Mouse (Mus musculus) MEL (cell line): ENCODE results near the gene Spem1. TPM values are rescaled to one million over a fixed set of nuclear protein-coding genes. Genes with fewer than 3 reads are reported as not detected.
A peak's percentile ranks its signal among the peaks of the same experiment; 100 is the strongest.

Experiments
- DNase-seq: peaks from one replicate; pipeline ENCODE4 v3.0.0; 2011; ENCODE audit warnings: low read depth, low spot score
- H3K27ac ChIP-seq: 2 replicates; pipeline ENCODE4 v1.5.1; 2012; ENCODE audit warnings: low read depth, mild to moderate bottlenecking, control low read depth, low read length, moderate library complexity; ENCODE audit not compliant: control insufficient read depth
- H3K27me3 ChIP-seq, 2 experiments: fragments of 150-350 bp in 1 of 2; sonication (generic) in 1 of 2; 2 replicates each; pipeline ENCODE4 v1.6.1; 2012; ENCODE audit warnings: low read length in 2 of 2, mild to moderate bottlenecking in 2 of 2, improper control_type of control experiment in 1 of 2, moderate library complexity in 1 of 2; ENCODE audit not compliant: insufficient read depth in 2 of 2, control insufficient read depth in 1 of 2
- H3K36me3 ChIP-seq, 2 experiments: 2 replicates each; pipeline ENCODE4 v1.6.1; 2012 to 2014; ENCODE audit warnings: low read length in 2 of 2, improper control_type of control experiment in 1 of 2, inconsistent platforms in 1 of 2, mild to moderate bottlenecking in 1 of 2; ENCODE audit not compliant: insufficient read depth in 2 of 2, control insufficient read depth in 1 of 2
- H3K4me1 ChIP-seq, 2 experiments: fragments of 150-350 bp in 1 of 2; sonication (generic) in 1 of 2; 2 replicates each; pipeline ENCODE4 v1.6.1; 2012; ENCODE audit warnings: low read length in 2 of 2, improper control_type of control experiment in 1 of 2, mild to moderate bottlenecking in 1 of 2; ENCODE audit not compliant: insufficient read depth in 2 of 2, control insufficient read depth in 1 of 2
- H3K4me3 ChIP-seq, 2 experiments: fragments of 150-350 bp in 1 of 2; sonication (generic) in 1 of 2; 2 replicates each; pipeline ENCODE4 v1.5.1; 2012; ENCODE audit warnings: low read depth in 2 of 2, low read length in 2 of 2, mild to moderate bottlenecking in 2 of 2, moderate library complexity in 2 of 2, control low read depth in 1 of 2, improper control_type of control experiment in 1 of 2; ENCODE audit not compliant: control insufficient read depth in 1 of 2, insufficient read depth in 1 of 2
- H3K79me2 ChIP-seq: 2 replicates; pipeline ENCODE4 v1.6.1; 2012; ENCODE audit warnings: mild to moderate bottlenecking, low read length, moderate library complexity; ENCODE audit not compliant: control insufficient read depth, poor library complexity, insufficient read depth
- H3K9ac ChIP-seq: 2 replicates; pipeline ENCODE4 v1.6.1; 2012; ENCODE audit warnings: low read depth, mild to moderate bottlenecking, control low read depth, low read length, moderate library complexity; ENCODE audit not compliant: control insufficient read depth, poor library complexity, severe bottlenecking
- H3K9me3 ChIP-seq: fragments of 150-350 bp; sonication (generic); replicated peaks from 2 replicates; pipeline ENCODE4 v1.6.1; 2012; ENCODE audit warnings: mild to moderate bottlenecking, low read length, improper control_type of control experiment, moderate library complexity; ENCODE audit not compliant: insufficient read depth
- CHD2 ChIP-seq: IDR thresholded peaks from 2 replicates; pipeline ENCODE4 v1.6.1; 2011; ENCODE audit warnings: low read length, improper control_type of control experiment
- CTCF ChIP-seq, 3 experiments: IDR thresholded peaks in 2 of 3; conservative IDR thresholded peaks in 1 of 3; 2 replicates each; pipeline ENCODE4 v1.5.1; 2011 to 2012; ENCODE audit warnings: low read length in 3 of 3, low read depth in 2 of 3, mild to moderate bottlenecking in 2 of 3, improper control_type of control experiment in 1 of 3, inconsistent platforms in 1 of 3, mixed read lengths in 1 of 3, moderate library complexity in 1 of 3; ENCODE audit not compliant: control insufficient read depth in 1 of 3, insufficient read depth in 1 of 3, poor library complexity in 1 of 3, severe bottlenecking in 1 of 3
- E2F4 ChIP-seq: IDR thresholded peaks from 2 replicates; pipeline ENCODE4 v1.6.1; 2011; ENCODE audit warnings: low read depth, low read length, improper control_type of control experiment, borderline replicate concordance
- ETS1 ChIP-seq: IDR thresholded peaks from 2 replicates; pipeline ENCODE4 v1.6.1; 2012; ENCODE audit warnings: low read depth, mild to moderate bottlenecking, inconsistent platforms, low read length, improper control_type of control experiment, moderate library complexity
- GABPA ChIP-seq: IDR thresholded peaks from 2 replicates; pipeline ENCODE4 v1.6.1; 2012; ENCODE audit warnings: low read depth, mild to moderate bottlenecking, inconsistent platforms, low read length, improper control_type of control experiment, moderate library complexity
- GATA1 ChIP-seq: IDR thresholded peaks from 2 replicates; pipeline ENCODE4 v1.6.1; 2011; ENCODE audit warnings: low read depth, low read length, improper control_type of control experiment
- HCFC1 ChIP-seq: IDR thresholded peaks from 2 replicates; pipeline ENCODE4 v1.6.1; 2012; ENCODE audit warnings: low read depth, mild to moderate bottlenecking, inconsistent platforms, low read length, improper control_type of control experiment, moderate library complexity
- JUND ChIP-seq: IDR thresholded peaks from 2 replicates; pipeline ENCODE4 v1.6.1; 2011; ENCODE audit warnings: low read depth, mild to moderate bottlenecking, improper control_type of control experiment, low read length
- MAFK ChIP-seq: IDR thresholded peaks from 2 replicates; pipeline ENCODE4 v1.6.1; 2011; ENCODE audit warnings: low read depth, mild to moderate bottlenecking, low read length, improper control_type of control experiment, borderline replicate concordance
- MAX ChIP-seq: IDR thresholded peaks from 2 replicates; pipeline ENCODE4 v1.6.1; 2011; ENCODE audit warnings: low read length, improper control_type of control experiment
- MEF2A ChIP-seq: IDR thresholded peaks from 2 replicates; pipeline ENCODE4 v1.6.1; 2014; ENCODE audit warnings: low read depth, mild to moderate bottlenecking, inconsistent platforms, low read length, improper control_type of control experiment; ENCODE audit not compliant: poor library complexity, insufficient replicate concordance, severe bottlenecking; ENCODE audit errors: extremely low read depth
- MYB ChIP-seq: IDR thresholded peaks from 2 replicates; pipeline ENCODE4 v1.6.1; 2011; ENCODE audit warnings: mild to moderate bottlenecking, low read depth, low read length, improper control_type of control experiment
- MYC ChIP-seq: IDR thresholded peaks from 2 replicates; pipeline ENCODE4 v1.6.1; 2011; ENCODE audit warnings: low read depth, mild to moderate bottlenecking, low read length, improper control_type of control experiment, moderate library complexity
- NRF1 ChIP-seq: IDR thresholded peaks from 2 replicates; pipeline ENCODE4 v1.6.1; 2014; ENCODE audit warnings: low read depth, mild to moderate bottlenecking, inconsistent platforms, low read length, improper control_type of control experiment, moderate library complexity; ENCODE audit not compliant: poor library complexity, insufficient read depth, severe bottlenecking
- POLR2A ChIP-seq, 2 experiments: IDR thresholded peaks; 2 replicates each; pipeline ENCODE4 v1.6.1; 2011 to 2012; ENCODE audit warnings: low read length in 2 of 2, mild to moderate bottlenecking in 2 of 2, control low read depth in 1 of 2, improper control_type of control experiment in 1 of 2, low read depth in 1 of 2, moderate library complexity in 1 of 2; ENCODE audit not compliant: control insufficient read depth in 1 of 2, insufficient read depth in 1 of 2, poor library complexity in 1 of 2
- POLR2AphosphoS2 ChIP-seq: IDR thresholded peaks from 2 replicates; pipeline ENCODE4 v1.6.1; 2011; ENCODE audit warnings: low read length, improper control_type of control experiment
- RAD21 ChIP-seq: IDR thresholded peaks from 2 replicates; pipeline ENCODE4 v1.6.1; 2011; ENCODE audit warnings: mild to moderate bottlenecking, low read depth, low read length, improper control_type of control experiment
- TAL1 ChIP-seq: IDR thresholded peaks from 2 replicates; pipeline ENCODE4 v1.6.1; 2012; ENCODE audit warnings: mild to moderate bottlenecking, inconsistent platforms, low read length, moderate library complexity, mixed read lengths
- USF1 ChIP-seq: IDR thresholded peaks from 2 replicates; pipeline ENCODE4 v1.6.1; 2014; ENCODE audit warnings: low read depth, mild to moderate bottlenecking, inconsistent platforms, low read length, improper control_type of control experiment, moderate library complexity
- USF2 ChIP-seq, 2 experiments: IDR thresholded peaks; 2 replicates each; pipeline ENCODE4 v1.6.1; 2011 to 2012; ENCODE audit warnings: improper control_type of control experiment in 2 of 2, low read length in 2 of 2, borderline replicate concordance in 1 of 2, inconsistent platforms in 1 of 2, low read depth in 1 of 2, mild to moderate bottlenecking in 1 of 2; ENCODE audit not compliant: insufficient read depth in 1 of 2
- ZNF384 ChIP-seq: IDR thresholded peaks from 2 replicates; pipeline ENCODE4 v1.6.1; 2012; ENCODE audit warnings: low read depth, mild to moderate bottlenecking, inconsistent platforms, low read length, improper control_type of control experiment
- polyA plus RNA-seq, 2 experiments: library from polyadenylated mRNA; stranded (reverse) in 1 of 2; unstranded in 1 of 2; fragments of >175 nt in 1 of 2; fragments of >200 nt in 1 of 2; gene quantifications; 2 replicates each; pipeline versions ENCODE4 v1.2.1 to v1.2.4; 2012; ENCODE audit warnings: low replicate concordance in 2 of 2, low read depth in 1 of 2; ENCODE audit not compliant: insufficient read length in 2 of 2, insufficient read depth in 1 of 2, missing spikeins in 1 of 2
- total RNA-seq: library from RNA; depleted of rRNA; stranded (reverse); fragments of 300-350 nt; gene quantifications from 2 replicates; pipeline ENCODE4 v1.2.3, GENCODE M21; 2012

Spem1 gene
- total and polyA plus RNA-seq, 3 experiments, result 0.15 to 0.19 TPM; not detected in 1

DNA sequence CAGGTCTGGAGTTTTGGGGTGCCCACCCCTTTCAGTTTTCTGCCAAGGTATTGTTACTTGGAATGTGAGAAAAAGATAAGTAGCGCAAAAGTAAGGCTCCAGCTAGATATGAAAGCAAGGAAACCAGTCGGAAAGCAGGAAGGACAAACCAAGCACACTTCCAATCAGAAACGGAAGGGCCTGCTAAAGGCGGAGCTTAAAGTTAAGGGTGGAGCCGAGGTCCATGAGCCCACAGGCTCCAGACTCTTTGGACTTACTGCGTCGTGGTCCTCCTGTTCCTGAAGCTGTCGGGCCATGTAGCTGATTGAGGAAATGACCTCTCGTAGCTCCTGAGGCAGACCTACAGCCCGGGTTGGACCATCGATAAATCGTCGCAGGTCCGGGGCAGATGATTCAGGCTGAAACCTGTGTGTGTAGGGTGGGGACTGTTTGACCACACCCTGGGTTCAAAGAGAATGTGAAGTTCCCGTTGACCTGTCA is 37.1 kb downstream of the Spem1 start (continued):
- TF ChIP-seq MAFK (0 out of 2 replicates have a peak, but pooled peaks have one; percentile 6), MAX (0 out of 2 replicates have a peak, but pooled peaks have one; percentile 24), MEF2A (no peak), NRF1 (no peak), TAL1 (peak; percentile 49), ETS1 (peak; percentile 63), HCFC1 (peak; percentile 69), USF2 (IDR thresholded peaks at IDR 0.05; ENCODE audit: borderline replicate concordance in 1 of 2, insufficient read depth in 1 of 2, low read depth in 1 of 2, low read length in 2 of 2) (no peak), POLR2AphosphoS2 (peak; percentile 85), GATA1 (peak; percentile 81), GABPA (no peak), CTCF (IDR thresholded peaks at IDR 0.05 in 2 of 3, conservative IDR thresholded peaks at IDR 0.05 in 1 of 3; ENCODE audit: control insufficient read depth in 1 of 3, insufficient read depth in 1 of 3, low read depth in 2 of 3, low read length in 3 of 3, poor library complexity in 1 of 3, severe bottlenecking in 1 of 3) (no peak)

DNA sequence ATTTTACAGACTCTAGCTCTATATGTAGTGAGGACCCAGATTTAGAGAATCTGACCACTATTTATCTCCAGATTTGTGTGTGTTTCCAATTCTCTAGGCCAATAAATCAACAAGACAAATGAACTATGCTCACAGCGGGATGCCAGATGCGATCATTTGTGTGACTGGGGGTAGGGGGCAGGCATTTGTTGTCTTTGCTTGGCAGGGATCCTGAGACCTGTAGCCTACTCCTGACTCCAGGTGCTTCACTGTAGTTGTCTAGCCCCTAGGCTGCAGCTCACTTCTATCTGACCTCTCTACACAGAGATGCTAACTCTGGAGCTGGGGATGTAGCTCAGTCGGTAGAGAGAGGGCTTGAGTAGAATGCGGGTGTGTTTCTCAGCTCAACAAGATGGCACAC is 40.2 kb downstream of the Spem1 start:
- TF ChIP-seq USF2 (IDR thresholded peaks at IDR 0.05; ENCODE audit: borderline replicate concordance in 1 of 2, insufficient read depth in 1 of 2, low read depth in 1 of 2, low read length in 2 of 2), result no peak
- TF ChIP-seq USF1, result no peak
- TF ChIP-seq CHD2, result no peak
- no peak for TF ChIP-seq CTCF (IDR thresholded peaks at IDR 0.05 in 2 of 3, conservative IDR thresholded peaks at IDR 0.05 in 1 of 3; ENCODE audit: control insufficient read depth in 1 of 3, insufficient read depth in 1 of 3, low read depth in 2 of 3, low read length in 3 of 3, poor library complexity in 1 of 3, severe bottlenecking in 1 of 3)
- no peak for TF ChIP-seq JUND
- TF ChIP-seq MYC, result no peak
- no peak for TF ChIP-seq MYB
- no peak for TF ChIP-seq RAD21
- no peak for TF ChIP-seq POLR2A (IDR thresholded peaks at IDR 0.05; ENCODE audit: control insufficient read depth in 1 of 2, insufficient read depth in 1 of 2, low read depth in 1 of 2, low read length in 2 of 2, poor library complexity in 1 of 2)
- TF ChIP-seq NRF1, result no peak
- no peak for TF ChIP-seq E2F4
- no peak for TF ChIP-seq ZNF384
- TF ChIP-seq POLR2AphosphoS2, result no peak
- TF ChIP-seq TAL1, result no peak
- TF ChIP-seq, all 39 proteins: peak for 0
- Histone ChIP-seq H3K27me3 (no peaks in the 10 kb centered on the region), H3K79me2 (peaks cover 3% of the 10 kb centered on the region; the same call in 1 of the 2 replicates), H3K9ac (no peak overlapping the region), H3K27ac (no peak overlapping the region), H3K4me1 (peaks cover 2 to 8% of the 10 kb centered on the region in 2 experiments; a peak in 3 of 4 replicates), H3K9me3 (no peaks in the 10 kb centered on the region), H3K4me3 (no peak overlapping the region), H3K36me3 (peaks cover 0 to 5% of the 10 kb centered on the region in 2 experiments; a peak in 2 of 4 replicates)
- no peak for DNase-seq
